Mouse (Mus musculus): ENCODE measurements around the gene Rhod. TPM values are rescaled to one million over a fixed set of nuclear protein-coding genes. Genes with fewer than 3 reads are reported as not detected.

Gene Rhod
- polyA plus RNA-seq, 1 experiment from 2014 or later, result 14.3 TPM

GRCm38 (mm10) chr19:4417713-4418112, 21.5 kb downstream of the Rhod start:
- Histone ChIP-seq H3K4me3 (ENCODE audit: low read depth, low read length) (no peak overlapping the region), H3K9me3 (ENCODE audit: control insufficient read depth, low read length) (no peaks in the 10 kb centered on the region), H3K9ac (ENCODE audit: low read depth, low read length) (no peak overlapping the region), H3K27ac (ENCODE audit: low read depth, low read length) (no peak overlapping the region), H3K36me3 (ENCODE audit: control insufficient read depth, insufficient read depth, low read length) (peaks cover 3% of the 10 kb centered on the region; the same call in 1 of the 2 replicates), H3K4me1 (replicated peaks; ENCODE audit: control insufficient read depth, insufficient read depth, low read length) (0 out of 2 replicates have a peak, but pooled peaks cover 2% of the 10 kb centered on the region), H3K27me3 (replicated peaks; ENCODE audit: control insufficient read depth, insufficient read depth, low read length) (no peaks in the 10 kb centered on the region), H3K4me2 (no peak overlapping the region)
- DNase-seq (ENCODE audit: low spot score) (no peak), ATAC-seq (replicated peaks; ENCODE audit: low FRiP score) (no peak)

- H3K4me2 ChIP-seq, result no peak overlapping the region
- H3K36me3 ChIP-seq (ENCODE audit: control insufficient read depth, insufficient read depth, low read length), result peaks cover 3% of the 10 kb centered on the region; the same call in 1 of the 2 replicates
- no peak overlapping the region for H3K27ac ChIP-seq (ENCODE audit: low read depth, low read length)
- DNase-seq (ENCODE audit: low spot score), result no peak
- H3K9ac ChIP-seq (ENCODE audit: low read depth, low read length), result no peak overlapping the region
- peak; percentile 54; the same call in 1 of the 2 replicates for ATAC-seq (replicated peaks; ENCODE audit: low FRiP score)
- H3K27me3 ChIP-seq (replicated peaks; ENCODE audit: control insufficient read depth, insufficient read depth, low read length), result no peaks in the 10 kb centered on the region
- H3K4me3 ChIP-seq (ENCODE audit: low read depth, low read length), result no peak overlapping the region
- 0 out of 2 replicates have a peak, but pooled peaks cover 2% of the 10 kb centered on the region for H3K4me1 ChIP-seq (replicated peaks; ENCODE audit: control insufficient read depth, insufficient read depth, low read length)
- WGBS, result 0% methylated on average over 1 of the region's 1 CpGs
- H3K9me3 ChIP-seq (ENCODE audit: control insufficient read depth, low read length), result no peaks in the 10 kb centered on the region
Observed at GRCm38 (mm10) chr19:4417183-4417582, 22.0 kb downstream of the Rhod start.

DNA sequence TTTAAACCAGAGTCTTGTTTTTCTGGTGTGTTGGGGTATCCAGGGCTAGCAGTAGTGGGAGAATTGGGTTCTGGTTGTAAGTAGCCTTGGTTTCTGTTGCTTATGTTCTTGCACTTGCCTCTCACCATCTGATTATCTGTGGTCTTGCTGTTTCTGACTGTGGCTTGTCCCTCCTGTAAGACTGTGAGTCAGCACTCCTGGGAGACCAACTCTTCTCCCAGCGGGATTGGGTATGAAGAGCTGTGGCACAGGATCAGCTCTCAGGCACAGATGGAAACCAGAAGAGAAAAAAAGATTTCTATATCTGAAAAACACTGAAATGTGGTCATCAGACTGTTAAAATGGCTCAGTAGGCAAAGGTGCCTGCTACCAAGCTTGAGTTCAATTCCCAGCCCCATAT, 24.6 kb downstream of the Rhod start:
- 86% methylated on average over 1 of the region's 1 CpGs for WGBS
- Histone ChIP-seq H3K36me3 (ENCODE audit: control insufficient read depth, insufficient read depth, low read length) (no peaks in the 10 kb centered on the region), H3K4me3 (ENCODE audit: low read depth, low read length) (no peak overlapping the region), H3K9me3 (ENCODE audit: control insufficient read depth, low read length) (no peaks in the 10 kb centered on the region), H3K4me1 (replicated peaks; ENCODE audit: control insufficient read depth, insufficient read depth, low read length) (no peaks in the 10 kb centered on the region), H3K9ac (ENCODE audit: low read depth, low read length) (no peak overlapping the region), H3K4me2 (no peak overlapping the region), H3K27me3 (replicated peaks; ENCODE audit: control insufficient read depth, insufficient read depth, low read length) (no peaks in the 10 kb centered on the region), H3K27ac (ENCODE audit: low read depth, low read length) (no peak overlapping the region)
- ATAC-seq (replicated peaks; ENCODE audit: low FRiP score) (no peak), DNase-seq (ENCODE audit: low spot score) (no peak)

GRCm38 (mm10) chr19:4409062-4409461, 30.2 kb downstream of the Rhod start:
- no peak overlapping the region for H3K4me3 ChIP-seq (ENCODE audit: low read depth, low read length)
- no peaks in the 10 kb centered on the region for H3K4me1 ChIP-seq (replicated peaks; ENCODE audit: control insufficient read depth, insufficient read depth, low read length)
- WGBS, result 36% methylated on average over 2 of the region's 2 CpGs
- DNase-seq (ENCODE audit: low spot score) (no peak), ATAC-seq (replicated peaks; ENCODE audit: low FRiP score) (no peak)
- no peak overlapping the region for H3K4me2 ChIP-seq
- H3K36me3 ChIP-seq (ENCODE audit: control insufficient read depth, insufficient read depth, low read length), result no peaks in the 10 kb centered on the region
- no peak overlapping the region for H3K27ac ChIP-seq (ENCODE audit: low read depth, low read length)
- no peak overlapping the region for H3K9ac ChIP-seq (ENCODE audit: low read depth, low read length)
- no peaks in the 10 kb centered on the region for H3K9me3 ChIP-seq (ENCODE audit: control insufficient read depth, low read length)
- H3K27me3 ChIP-seq (replicated peaks; ENCODE audit: control insufficient read depth, insufficient read depth, low read length), result no peaks in the 10 kb centered on the region

DNA sequence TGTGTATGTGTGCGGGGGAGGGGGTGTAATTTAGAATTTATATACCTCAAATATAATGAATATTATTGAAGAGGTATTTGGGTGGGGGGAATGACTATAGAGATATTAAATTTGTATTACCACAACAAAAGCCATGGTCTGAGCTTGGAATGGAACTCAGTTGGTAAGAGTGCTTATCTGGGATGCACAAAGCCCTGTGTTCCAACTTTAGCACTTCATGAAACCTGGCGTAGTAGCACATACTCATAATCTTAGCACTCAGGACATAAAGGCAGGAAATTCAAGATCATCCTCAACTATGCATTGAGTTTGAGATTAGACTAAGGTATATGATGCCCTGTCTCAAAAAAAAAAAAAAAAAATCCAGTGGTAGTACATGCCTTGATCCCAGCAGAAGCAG, 34.4 kb downstream of the Rhod start:
- Histone ChIP-seq H3K36me3 (ENCODE audit: control insufficient read depth, insufficient read depth, low read length) (no peaks in the 10 kb centered on the region), H3K9ac (ENCODE audit: low read depth, low read length) (no peak overlapping the region), H3K4me3 (ENCODE audit: low read depth, low read length) (no peak overlapping the region), H3K27me3 (replicated peaks; ENCODE audit: control insufficient read depth, insufficient read depth, low read length) (no peaks in the 10 kb centered on the region), H3K27ac (ENCODE audit: low read depth, low read length) (no peak overlapping the region), H3K4me1 (replicated peaks; ENCODE audit: control insufficient read depth, insufficient read depth, low read length) (no peaks in the 10 kb centered on the region), H3K9me3 (ENCODE audit: control insufficient read depth, low read length) (no peaks in the 10 kb centered on the region), H3K4me2 (no peak overlapping the region)
- DNase-seq (ENCODE audit: low spot score) (no peak), ATAC-seq (replicated peaks; ENCODE audit: low FRiP score) (no peak)
- 84% methylated on average over 2 of the region's 2 CpGs for WGBS

GRCm38 (mm10) chr19:4398959-4399358, 40.3 kb downstream of the Rhod start:
- no peak for ATAC-seq (replicated peaks; ENCODE audit: low FRiP score)
- no peak overlapping the region; the same call in 1 of the 2 replicates for H3K4me2 ChIP-seq
- no peak overlapping the region for H3K4me3 ChIP-seq (ENCODE audit: low read depth, low read length)

GRCm38 (mm10) chr19:4398630-4398948, 40.6 kb downstream of the Rhod start:
- WGBS, result 33% methylated on average over 8 of the region's 8 CpGs
- H3K27me3 ChIP-seq (replicated peaks; ENCODE audit: control insufficient read depth, insufficient read depth, low read length), result no peaks in the 10 kb centered on the region
- peak overlapping the region; percentile 99 for H3K4me2 ChIP-seq
- peak overlapping the region; percentile 88 for H3K9ac ChIP-seq (ENCODE audit: low read depth, low read length)
- no peaks in the 10 kb centered on the region for H3K9me3 ChIP-seq (ENCODE audit: control insufficient read depth, low read length)
- H3K4me3 ChIP-seq (ENCODE audit: low read depth, low read length), result peak overlapping the region; percentile 80
- peak overlapping the region; percentile 87; the same call in 1 of the 2 replicates for H3K27ac ChIP-seq (ENCODE audit: low read depth, low read length)
- ATAC-seq (replicated peaks; ENCODE audit: low FRiP score) (no peak), DNase-seq (ENCODE audit: low spot score) (no peak)
- H3K36me3 ChIP-seq (ENCODE audit: control insufficient read depth, insufficient read depth, low read length), result peaks cover 1% of the 10 kb centered on the region; the same call in 1 of the 2 replicates
- peaks cover 17% of the 10 kb centered on the region for H3K4me1 ChIP-seq (replicated peaks; ENCODE audit: control insufficient read depth, insufficient read depth, low read length)

More at GRCm38 (mm10) chr19:4398959-4399358, 40.3 kb downstream of the Rhod start:
- Histone ChIP-seq H3K27ac (ENCODE audit: low read depth, low read length) (no peak overlapping the region), H3K36me3 (ENCODE audit: control insufficient read depth, insufficient read depth, low read length) (no peaks in the 10 kb centered on the region), H3K27me3 (replicated peaks; ENCODE audit: control insufficient read depth, insufficient read depth, low read length) (no peaks in the 10 kb centered on the region), H3K9me3 (ENCODE audit: control insufficient read depth, low read length) (no peaks in the 10 kb centered on the region), H3K9ac (ENCODE audit: low read depth, low read length) (no peak overlapping the region), H3K4me1 (replicated peaks; ENCODE audit: control insufficient read depth, insufficient read depth, low read length) (peaks cover 14% of the 10 kb centered on the region)
- WGBS, result 62% methylated on average over 4 of the region's 4 CpGs
- DNase-seq (ENCODE audit: low spot score), result no peak

- DNase-seq (ENCODE audit: low spot score) (peak; percentile 78), ATAC-seq (replicated peaks; ENCODE audit: low FRiP score) (peak; percentile 10)
- Histone ChIP-seq H3K4me3 (ENCODE audit: low read depth, low read length) (peak within 1 kb of the TSS; percentile 80), H3K4me1 (replicated peaks; ENCODE audit: control insufficient read depth, insufficient read depth, low read length) (peaks cover 19% of the 10 kb centered on the region), H3K9ac (ENCODE audit: low read depth, low read length) (peak within 1 kb of the TSS; percentile 88), H3K27me3 (replicated peaks; ENCODE audit: control insufficient read depth, insufficient read depth, low read length) (no peaks in the 10 kb centered on the region), H3K36me3 (ENCODE audit: control insufficient read depth, insufficient read depth, low read length) (peaks cover 3% of the 10 kb centered on the region; the same call in 1 of the 2 replicates), H3K4me2 (peak within 1 kb of the TSS; percentile 99), H3K27ac (ENCODE audit: low read depth, low read length) (peak within 1 kb of the TSS; percentile 87), H3K9me3 (ENCODE audit: control insufficient read depth, low read length) (no peaks in the 10 kb centered on the region)
- 2% methylated on average over 81 of the region's 82 CpGs for WGBS
Observed at GRCm38 (mm10) chr19:4397798-4398629, 41.2 kb downstream of the Rhod start, which contains the start of gene Kdm2a. Gene Kdm2a, minus strand, starts transcription at chr19:4398285.
